Comparison of ENCODE assay signal across 10 mouse cellular contexts in the genomic region with DNA sequence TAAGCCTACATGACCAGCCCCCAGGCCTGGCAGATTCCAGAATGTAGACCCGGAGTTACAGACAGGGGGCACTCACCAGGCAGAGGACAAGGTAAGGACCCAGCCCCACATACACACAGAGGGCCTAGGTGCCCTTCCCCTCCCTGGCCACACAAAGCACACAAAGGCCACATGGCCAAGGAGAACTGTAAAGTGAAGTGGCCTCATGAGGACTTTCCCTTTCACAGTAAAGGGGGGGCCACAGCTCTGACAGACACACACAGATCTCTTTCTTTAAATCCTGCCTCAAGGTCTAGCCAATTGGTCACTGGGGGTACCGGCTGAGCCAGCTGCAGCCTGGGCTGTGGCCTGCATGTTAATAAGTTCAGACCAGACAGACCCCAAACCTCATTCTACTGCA. TPM values are rescaled to one million over a fixed set of nuclear protein-coding genes. Genes with fewer than 3 reads are reported as not detected.
DNase-seq lines count a peak whose midpoint lies in the region; ATAC-seq and TF ChIP-seq lines count a peak whose summit lies in the region.
"Had no signal": no experiment of that assay in that cellular context is flagged by ENCODE, and none has a peak within 500 bp of the region (broad histone marks: within the 10 kb centered on the region; RNA-seq: fewer than 3 reads in every experiment).

No protein-coding gene starts in this region.

- ATAC-seq in lung, postnatal 0 days, result no peak
- ATAC-seq in stomach, postnatal 0 days (ENCODE audit: low FRiP score, low TSS enrichment), result no peak

- TF ChIP-seq EP300 in lung, postnatal 0 days (IDR thresholded peaks at IDR 0.05), result no peak
- TF ChIP-seq EP300 in stomach, postnatal 0 days (optimal IDR thresholded peaks at IDR 0.05), result no peak

- no peak overlapping the region for H3K9ac ChIP-seq in lung, postnatal 0 days (replicated peaks; ENCODE audit: low read depth)
- H3K9ac ChIP-seq in stomach, postnatal 0 days (ENCODE audit: low read length), result no peak overlapping the region
- H3K9ac ChIP-seq: embryonic facial prominence, embryonic 12.5 days had no signal

- peaks cover 14% of the 10 kb centered on the region for H3K36me3 ChIP-seq in lung, postnatal 0 days (ENCODE audit: insufficient read depth, low read length)
- H3K36me3 ChIP-seq in stomach, postnatal 0 days (ENCODE audit: control insufficient read depth, insufficient read depth, low read length), result peaks cover 23% of the 10 kb centered on the region

- peaks cover 58% of the 10 kb centered on the region for H3K4me1 ChIP-seq in lung, postnatal 0 days (ENCODE audit: insufficient read depth, low read depth, low read length)
- peaks cover 22% of the 10 kb centered on the region for H3K4me1 ChIP-seq in stomach, postnatal 0 days (replicated peaks; ENCODE audit: control insufficient read depth, insufficient read depth)

- no peaks in the 10 kb centered on the region for H3K27me3 ChIP-seq in lung, postnatal 0 days (replicated peaks; ENCODE audit: insufficient read depth, low read length)
- no peaks in the 10 kb centered on the region for H3K27me3 ChIP-seq in stomach, postnatal 0 days (ENCODE audit: control insufficient read depth, insufficient read depth, low read length)
- H3K27me3 ChIP-seq: embryonic facial prominence, embryonic 12.5 days had no signal

- WGBS in lung, postnatal 0 days, result 33% methylated on average over 2 of the region's 2 CpGs
- WGBS in stomach, postnatal 0 days, result 27% methylated on average over 2 of the region's 2 CpGs

- TF ChIP-seq CTCF in lung, postnatal 0 days (IDR thresholded peaks at IDR 0.05), result peak; percentile 25; the same call in 1 of the 2 replicates
- peak; percentile 9; the same call in 1 of the 2 replicates for TF ChIP-seq CTCF in stomach, postnatal 0 days (IDR thresholded peaks at IDR 0.05; ENCODE audit: low read depth)

- H3K4me2 ChIP-seq in lung, postnatal 0 days (replicated peaks; ENCODE audit: low read depth, low read length), result no peak overlapping the region
- no peak overlapping the region for H3K4me2 ChIP-seq in stomach, postnatal 0 days (replicated peaks; ENCODE audit: low read depth)
- H3K4me2 ChIP-seq: embryonic facial prominence, embryonic 12.5 days had no signal

- no peak overlapping the region for H3K27ac ChIP-seq in lung, postnatal 0 days (ENCODE audit: low read length)
- no peak overlapping the region for H3K27ac ChIP-seq in stomach, postnatal 0 days (replicated peaks)

- no peak overlapping the region for H3K4me3 ChIP-seq in lung, postnatal 0 days (ENCODE audit: low read depth, low read length)
- H3K4me3 ChIP-seq in stomach, postnatal 0 days (ENCODE audit: low read depth, low read length), result no peak overlapping the region
- H3K4me3 ChIP-seq: embryonic facial prominence, embryonic 12.5 days had no signal

- no peaks in the 10 kb centered on the region for H3K9me3 ChIP-seq in lung, postnatal 0 days (ENCODE audit: low read length)
- H3K9me3 ChIP-seq in stomach, postnatal 0 days (ENCODE audit: control insufficient read depth, low read length), result no peaks in the 10 kb centered on the region
- H3K9me3 ChIP-seq: embryonic facial prominence, embryonic 12.5 days had no signal

- peak; percentile 27 for DNase-seq in embryo, embryonic 10.5 days (ENCODE audit: low spot score)
- DNase-seq in embryo, embryonic 9.5 days (ENCODE audit: extremely low spot score), result no peak
- peak; percentile 53 for DNase-seq in lung, postnatal 0 days (ENCODE audit: low spot score)
- no peak for DNase-seq in lung, adult 18-20 months
- DNase-seq in mesoderm, embryonic 11.5 days (ENCODE audit: low read depth, low spot score), result peak; percentile 41
- DNase-seq in stomach, postnatal 0 days (ENCODE audit: low spot score), result no peak
- no peak for DNase-seq in cerebellum, adult 8-10 months
- DNase-seq in layer of hippocampus, adult 18-20 months (ENCODE audit: low spot score in 2 of 2), result no peak
- DNase-seq: kidney, postnatal 10 days had no signal

RNA-seq across cellular contexts. Expression of a gene that starts 10.6 kb away (rescaled TPM):
- 78.8 and 91.3 TPM in 2 replicates for polyA plus RNA-seq in lung, postnatal 0 days (2015; fragmentation: Nextera tagmentation; extraction: Ambion mirVana)
- 84.5 and 98.2 TPM in 2 replicates for polyA plus RNA-seq in stomach, postnatal 0 days (2015; fragmentation: Nextera tagmentation; extraction: Ambion mirVana)
- 100 to 1,000 TPM; 169 to 170 TPM for total RNA-seq in layer of hippocampus, adult 18-20 months (2021)

RNA-seq across cellular contexts. Expression of a gene that starts 14.5 kb away (rescaled TPM):
- polyA plus RNA-seq in lung, postnatal 0 days (2015; fragmentation: Nextera tagmentation; extraction: Ambion mirVana), result 14.0 and 14.6 TPM in 2 replicates
- 11.3 and 12.1 TPM in 2 replicates for polyA plus RNA-seq in stomach, postnatal 0 days (2015; fragmentation: Nextera tagmentation; extraction: Ambion mirVana)
- under 1 TPM; 0.61 to 0.97 TPM for total RNA-seq in layer of hippocampus, adult 18-20 months (2021)

RNA-seq across cellular contexts. Expression of a gene that starts 19.6 kb away (rescaled TPM):
- 130 and 152 TPM in 2 replicates for polyA plus RNA-seq in lung, postnatal 0 days (2015; fragmentation: Nextera tagmentation; extraction: Ambion mirVana)
- polyA plus RNA-seq in stomach, postnatal 0 days (2015; fragmentation: Nextera tagmentation; extraction: Ambion mirVana), result 91.5 and 97.1 TPM in 2 replicates
- 10 to 100 TPM; 23.4 TPM for total RNA-seq in layer of hippocampus, adult 18-20 months (2021)

RNA-seq across cellular contexts. Expression of a gene that starts 44.3 kb away (rescaled TPM):
- 29.9 and 43.0 TPM in 2 replicates for polyA plus RNA-seq in lung, postnatal 0 days (2015; fragmentation: Nextera tagmentation; extraction: Ambion mirVana)
- 4.7 and 6.4 TPM in 2 replicates for polyA plus RNA-seq in stomach, postnatal 0 days (2015; fragmentation: Nextera tagmentation; extraction: Ambion mirVana)
- 10 to 100 TPM; 14.3 to 15.7 TPM for total RNA-seq in layer of hippocampus, adult 18-20 months (2021)

RNA-seq across cellular contexts. Expression of a gene that starts 56.1 kb away (rescaled TPM):
- polyA plus RNA-seq in lung, postnatal 0 days (2015; fragmentation: Nextera tagmentation; extraction: Ambion mirVana), result 17.5 and 20.8 TPM in 2 replicates
- 20.7 and 21.2 TPM in 2 replicates for polyA plus RNA-seq in stomach, postnatal 0 days (2015; fragmentation: Nextera tagmentation; extraction: Ambion mirVana)
- total RNA-seq in layer of hippocampus, adult 18-20 months (2021), result 100 to 1,000 TPM; 192 to 208 TPM

Comparison
In these comparisons a context has a peak if more than half of its experiments do, and no peak if none do; other contexts are left out.
1. DNase-seq: peak in embryo, embryonic 10.5 days (single experiment), lung, postnatal 0 days (single experiment) and mesoderm, embryonic 11.5 days (single experiment); none in embryo, embryonic 9.5 days (single experiment), lung, adult 18-20 months (0 of 2), stomach, postnatal 0 days (single experiment), cerebellum, adult 8-10 months (single experiment) and layer of hippocampus, adult 18-20 months (0 of 2).